Mouse (Mus musculus): ENCODE results near the gene Ier2. TPM values are rescaled to one million over a fixed set of nuclear protein-coding genes. Genes with fewer than 3 reads are reported as not detected.
"Not testable (repeated sequence)": the region's sequence is repeated elsewhere in the genome, so short reads cannot be mapped to it uniquely, and the experiment has no call there.

The Ier2 gene
- total RNA-seq, 2 experiments from 2014 or later: 23.2 to 47.1 TPM

DNA sequence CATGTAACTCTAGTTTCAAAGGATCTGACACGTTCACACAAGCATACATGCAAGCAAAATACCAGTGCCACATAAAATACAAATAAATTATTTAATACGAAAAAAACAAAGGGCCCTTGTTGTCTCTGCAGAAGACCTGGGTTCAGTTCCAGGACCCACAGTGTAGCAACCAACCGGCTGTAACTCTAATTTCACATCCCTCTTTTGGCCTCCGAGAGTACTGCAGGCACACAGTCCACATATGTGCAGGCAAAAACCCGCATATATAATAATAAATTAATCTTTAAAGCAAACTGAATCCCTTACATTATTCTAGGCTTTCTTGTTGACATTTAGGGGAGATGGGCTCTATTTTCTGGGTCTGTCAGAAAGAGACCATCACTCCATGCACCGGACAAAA lies 15.9 kb downstream of the Ier2 start:
- ATAC-seq (replicated peaks; ENCODE audit: low FRiP score, low TSS enrichment, poor library complexity, severe bottlenecking): no peak

DNA sequence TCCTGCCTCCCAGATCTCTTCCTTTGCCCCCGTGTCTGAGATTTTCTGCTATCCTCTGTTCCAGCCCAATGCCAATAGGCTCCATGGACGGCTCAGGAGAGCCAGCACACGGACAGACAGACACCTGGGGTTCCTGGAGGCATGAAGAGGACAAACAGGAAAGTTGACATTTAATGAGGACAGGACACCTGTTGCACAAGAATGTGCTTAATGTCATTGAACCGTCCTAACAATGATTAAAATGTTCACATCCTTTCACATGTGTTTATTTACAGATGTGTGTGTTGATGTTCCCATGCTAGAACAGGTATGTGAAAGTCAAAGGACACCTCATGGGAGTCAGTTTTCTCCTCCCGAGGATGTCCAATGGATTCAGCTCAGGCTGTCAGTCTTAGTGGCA lies 19.6 kb downstream of the Ier2 start:
- ATAC-seq (replicated peaks; ENCODE audit: low FRiP score, low TSS enrichment, poor library complexity, severe bottlenecking): no peak

DNA sequence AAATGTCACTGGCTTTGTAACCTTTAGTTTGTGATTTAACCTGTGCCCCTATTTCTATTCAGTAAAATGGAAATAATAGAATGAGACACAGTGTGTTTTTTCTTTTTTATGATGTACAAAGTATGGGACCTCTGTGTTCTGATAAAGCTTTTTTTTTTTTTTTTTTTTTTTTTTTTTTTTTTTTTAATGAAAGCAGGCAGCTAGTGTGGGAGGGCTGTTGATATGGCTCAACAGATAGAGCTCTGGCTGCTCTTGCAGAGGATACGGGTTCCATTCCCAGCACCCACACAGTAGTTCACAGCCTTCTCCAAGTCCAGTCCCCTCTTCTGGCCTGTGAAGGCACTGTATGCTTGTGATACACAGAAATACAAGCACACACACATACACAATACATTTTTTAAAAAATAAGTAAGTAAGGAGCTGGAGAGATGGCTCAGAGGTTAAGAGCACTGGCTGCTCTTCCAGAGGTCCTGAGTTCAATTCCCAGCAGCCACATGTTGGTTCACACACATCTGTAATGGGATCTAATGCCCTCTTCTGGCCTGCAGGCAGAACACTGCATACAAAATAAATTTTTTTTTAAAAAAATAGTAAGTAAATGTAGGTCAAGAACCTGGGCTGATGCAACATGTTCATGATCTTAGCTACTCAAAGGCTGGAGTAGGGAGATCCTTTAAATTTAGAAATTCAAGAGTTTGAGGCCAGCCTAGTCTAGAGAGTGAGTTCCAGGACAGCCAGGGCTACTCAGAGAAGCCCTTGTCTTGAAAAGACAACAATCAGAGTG lies 20.9 kb downstream of the Ier2 start:
- peak; percentile 51; the same call in 1 of the 2 replicates for ATAC-seq (replicated peaks; ENCODE audit: low FRiP score, low TSS enrichment, poor library complexity, severe bottlenecking)

GRCm38 (mm10) chr8:84640617-84641294 lies 21.9 kb downstream of the Ier2 start:
- no peak for ATAC-seq (replicated peaks; ENCODE audit: low FRiP score, low TSS enrichment, poor library complexity, severe bottlenecking)

- no peak for ATAC-seq (replicated peaks; ENCODE audit: low FRiP score, low TSS enrichment, poor library complexity, severe bottlenecking)
Observed at GRCm38 (mm10) chr8:84640010-84640588, 22.6 kb downstream of the Ier2 start.

- ATAC-seq (replicated peaks; ENCODE audit: low FRiP score, low TSS enrichment, poor library complexity, severe bottlenecking): peak; percentile 41
Observed at GRCm38 (mm10) chr8:84639162-84640009, 23.3 kb downstream of the Ier2 start.

DNA sequence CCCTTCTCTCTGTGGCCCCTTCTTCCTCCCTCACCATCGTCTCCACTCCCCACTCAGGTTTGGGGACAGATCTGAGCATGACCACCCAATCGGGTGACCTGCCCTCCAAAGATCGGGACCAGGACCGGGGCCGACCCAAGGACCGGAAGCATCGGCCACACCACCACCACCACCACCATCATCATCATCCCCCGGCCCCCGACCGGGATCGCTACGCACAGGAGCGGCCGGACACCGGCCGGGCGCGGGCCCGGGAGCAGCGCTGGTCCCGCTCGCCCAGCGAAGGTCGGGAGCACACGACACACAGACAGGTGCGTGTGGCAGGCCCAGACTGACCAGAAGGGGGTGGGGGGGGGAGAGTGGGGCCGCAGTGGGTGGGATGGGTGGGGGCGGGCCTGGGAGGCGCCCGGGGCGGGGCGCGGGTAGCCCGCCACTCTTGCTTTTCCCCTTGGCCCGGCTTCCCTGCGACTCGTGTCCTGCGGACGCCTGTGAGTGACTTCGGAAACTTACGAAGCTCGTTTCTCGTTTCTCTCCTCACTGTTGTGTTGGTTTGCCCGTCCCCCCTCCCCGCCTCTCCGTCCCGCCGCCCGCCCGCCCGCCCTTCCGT lies 24.0 kb downstream of the Ier2 start:
- peak; percentile 23; the same call in 1 of the 2 replicates for ATAC-seq (replicated peaks; ENCODE audit: low FRiP score, low TSS enrichment, poor library complexity, severe bottlenecking)

DNA sequence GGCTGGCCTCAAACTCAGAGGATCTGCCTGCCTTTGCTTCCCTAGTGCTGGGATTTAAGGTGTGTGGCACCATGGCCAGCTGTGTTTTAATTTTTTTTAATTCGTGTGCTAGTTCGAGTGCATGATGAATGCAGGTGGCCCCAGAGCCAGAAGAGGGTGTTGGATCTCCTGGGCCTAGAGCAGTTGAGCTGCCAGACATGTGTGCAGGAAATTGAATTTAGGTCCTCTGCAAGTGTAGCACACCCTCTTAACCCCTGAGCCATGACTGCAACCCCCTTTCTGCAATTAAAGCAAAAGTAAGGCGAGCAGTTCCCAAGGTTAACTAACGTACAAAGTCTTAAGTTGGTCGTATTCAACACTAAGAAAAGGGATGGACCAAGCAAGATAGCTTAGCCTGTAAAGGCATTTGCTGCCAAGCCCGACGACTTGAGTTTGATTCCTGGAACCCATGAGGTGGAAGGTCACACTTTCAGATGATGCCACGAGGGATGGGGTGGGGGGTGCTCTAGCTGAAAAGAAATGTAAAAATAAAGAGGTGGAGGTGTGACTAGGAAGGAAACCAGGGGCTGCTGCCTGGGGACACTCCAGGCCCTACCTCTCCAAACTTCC lies 24.6 kb downstream of the Ier2 start:
- ATAC-seq (replicated peaks; ENCODE audit: low FRiP score, low TSS enrichment, poor library complexity, severe bottlenecking): no peak

DNA sequence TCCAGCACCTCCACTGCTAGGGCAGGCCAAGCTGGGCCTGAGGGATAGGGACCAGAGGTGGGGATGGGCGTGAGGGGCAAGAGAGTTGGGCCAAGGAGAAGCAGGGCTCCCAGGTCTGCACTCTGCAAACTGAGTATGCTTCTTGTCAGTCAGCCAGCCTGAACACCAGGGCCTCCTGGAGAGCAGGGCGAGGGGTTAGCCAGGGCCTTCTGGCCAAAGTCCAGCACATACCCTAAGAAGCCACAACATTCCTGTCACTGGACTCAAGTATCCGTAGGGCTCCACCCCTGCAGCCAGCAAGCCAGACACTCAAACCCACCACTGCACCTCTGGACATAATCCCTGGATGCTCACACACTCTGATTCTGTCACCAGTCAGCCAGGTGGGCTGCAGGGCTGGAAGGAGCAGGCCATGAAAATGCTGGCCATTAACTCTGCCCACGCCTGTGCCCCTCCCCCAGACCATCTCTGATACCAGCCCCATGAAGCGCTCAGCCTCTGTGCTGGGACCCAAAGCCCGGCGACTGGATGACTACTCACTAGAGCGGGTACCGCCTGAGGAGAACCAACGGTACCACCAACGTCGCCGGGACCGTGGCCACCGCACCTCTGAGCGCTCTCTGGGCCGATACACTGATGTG lies 26.5 kb downstream of the Ier2 start:
- ATAC-seq (replicated peaks; ENCODE audit: low FRiP score, low TSS enrichment, poor library complexity, severe bottlenecking): no peak

- ATAC-seq (replicated peaks; ENCODE audit: low FRiP score, low TSS enrichment, poor library complexity, severe bottlenecking): no peak
Observed at GRCm38 (mm10) chr8:84635397-84636050, 27.1 kb downstream of the Ier2 start.

DNA sequence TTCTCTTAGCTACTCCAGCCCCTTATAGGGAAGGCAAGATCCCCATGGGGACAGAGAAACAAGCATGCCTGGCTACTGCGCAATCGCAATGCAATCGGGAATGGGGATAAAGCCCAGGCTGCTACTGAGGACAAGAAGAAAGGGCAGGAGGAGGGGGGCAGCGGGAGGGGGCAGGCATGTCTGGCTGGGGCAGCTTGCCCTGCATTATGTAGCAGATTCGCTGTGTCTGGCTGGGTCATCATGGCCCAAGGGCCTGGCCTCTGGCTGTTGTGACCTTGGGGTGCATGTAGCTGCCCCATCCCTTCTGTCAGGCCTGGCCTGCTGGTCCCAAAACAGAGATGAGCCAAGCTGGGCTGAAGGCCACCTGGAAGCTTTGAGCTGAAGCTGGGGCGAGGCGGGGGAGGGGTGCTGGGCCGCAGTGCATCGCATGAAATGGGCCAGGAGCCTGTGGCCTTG lies 27.8 kb downstream of the Ier2 start:
- ATAC-seq (replicated peaks; ENCODE audit: low FRiP score, low TSS enrichment, poor library complexity, severe bottlenecking): no peak

DNA sequence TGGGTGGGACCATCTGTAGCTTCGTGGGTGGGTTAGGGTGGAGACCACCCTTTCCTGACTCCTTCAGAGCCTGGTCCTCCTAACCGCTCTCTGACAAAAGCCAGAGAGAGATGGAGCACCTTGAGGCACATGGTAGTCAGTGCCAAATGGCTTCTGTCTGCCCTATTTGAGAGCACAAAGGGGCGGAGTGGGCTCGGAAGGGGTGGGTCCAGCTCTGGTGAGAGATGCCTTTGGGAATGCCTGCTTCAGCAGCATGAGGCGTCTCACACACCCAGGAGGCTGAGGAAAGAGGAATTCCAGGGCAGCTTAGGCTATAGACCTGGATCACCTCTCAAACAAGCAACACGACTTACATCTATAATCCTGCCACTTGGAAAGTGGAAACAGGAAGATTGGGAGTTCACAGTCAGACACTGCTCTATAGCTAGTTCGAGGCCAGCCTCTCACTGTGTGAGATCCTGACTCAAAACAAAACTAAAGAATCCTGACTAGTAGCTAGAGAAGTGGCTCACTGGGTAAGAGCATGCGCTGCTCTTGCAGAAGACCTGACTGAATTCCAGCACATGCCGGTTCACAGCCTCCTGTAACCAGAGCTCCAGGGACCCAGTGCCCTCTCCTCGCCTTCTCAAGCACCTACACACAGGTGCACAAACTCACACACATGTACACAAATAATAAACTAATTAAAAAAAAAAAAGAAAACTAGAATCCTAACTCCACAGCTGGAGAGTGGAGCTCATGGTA lies 28.6 kb downstream of the Ier2 start:
- no peak for ATAC-seq (replicated peaks; ENCODE audit: low FRiP score, low TSS enrichment, poor library complexity, severe bottlenecking)

DNA sequence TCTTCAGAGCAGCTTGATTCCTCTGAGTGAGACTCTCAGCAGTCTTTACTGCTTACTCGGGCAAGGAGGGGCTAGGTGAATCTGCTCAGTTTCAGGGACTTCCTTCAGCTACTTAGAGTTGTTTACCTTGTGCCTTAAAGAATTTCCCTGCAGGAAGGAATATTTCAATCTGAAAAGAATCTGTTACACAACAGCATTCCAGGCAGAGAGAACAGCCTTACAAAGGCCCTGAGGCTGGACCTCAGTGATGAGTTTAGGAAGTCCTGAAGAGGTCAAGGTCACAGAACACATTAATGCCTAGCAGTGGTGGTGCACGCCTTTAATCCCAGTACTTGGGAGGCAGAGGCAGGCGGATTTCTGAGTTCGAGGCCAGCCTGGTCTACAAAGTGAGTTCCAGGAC lies 30.8 kb downstream of the Ier2 start:
- ATAC-seq (replicated peaks; ENCODE audit: low FRiP score, low TSS enrichment, poor library complexity, severe bottlenecking): no peak

DNA sequence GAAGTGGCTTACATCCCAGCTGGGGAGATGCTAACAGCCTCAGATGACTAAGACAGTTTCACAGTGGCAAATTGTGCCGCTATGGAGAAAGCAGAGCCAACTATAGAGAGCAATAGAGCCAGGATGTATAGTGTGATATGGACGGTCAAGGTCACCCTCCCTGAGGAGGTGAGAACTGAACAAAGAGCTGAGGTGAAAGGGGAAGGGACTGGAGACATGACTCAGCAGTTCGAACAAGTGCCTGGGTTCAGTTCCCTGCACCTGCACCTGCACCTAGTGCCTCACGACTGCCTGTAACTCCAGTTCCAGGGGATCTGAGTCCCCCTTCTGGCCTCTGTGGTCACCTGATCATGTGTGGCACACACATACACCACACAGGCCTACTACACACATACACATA lies 32.5 kb downstream of the Ier2 start:
- no peak for ATAC-seq (replicated peaks; ENCODE audit: low FRiP score, low TSS enrichment, poor library complexity, severe bottlenecking)

GRCm38 (mm10) chr8:84629586-84629985 lies 33.1 kb downstream of the Ier2 start:
- ATAC-seq (replicated peaks; ENCODE audit: low FRiP score, low TSS enrichment, poor library complexity, severe bottlenecking): no peak

DNA sequence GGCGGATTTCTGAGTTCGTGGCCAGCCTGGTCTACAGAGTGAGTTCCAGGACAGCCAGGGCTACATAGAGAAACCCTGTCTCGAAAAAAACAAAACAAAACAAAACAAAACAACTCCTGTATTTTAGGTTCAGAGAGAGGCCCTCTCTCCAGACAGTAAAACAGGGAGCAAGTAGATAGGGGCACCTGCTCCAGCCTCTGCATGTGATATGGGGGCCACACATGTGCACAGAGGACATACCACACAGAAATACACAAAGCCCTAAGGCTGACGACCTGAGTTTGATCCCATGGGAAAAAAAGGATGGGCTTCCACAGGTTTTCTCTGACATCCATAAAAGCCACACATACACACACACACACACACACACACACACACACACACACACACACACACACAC lies 39.2 kb downstream of the Ier2 start:
- ATAC-seq (replicated peaks; ENCODE audit: low FRiP score, low TSS enrichment, poor library complexity, severe bottlenecking): not testable (repeated sequence)

DNA sequence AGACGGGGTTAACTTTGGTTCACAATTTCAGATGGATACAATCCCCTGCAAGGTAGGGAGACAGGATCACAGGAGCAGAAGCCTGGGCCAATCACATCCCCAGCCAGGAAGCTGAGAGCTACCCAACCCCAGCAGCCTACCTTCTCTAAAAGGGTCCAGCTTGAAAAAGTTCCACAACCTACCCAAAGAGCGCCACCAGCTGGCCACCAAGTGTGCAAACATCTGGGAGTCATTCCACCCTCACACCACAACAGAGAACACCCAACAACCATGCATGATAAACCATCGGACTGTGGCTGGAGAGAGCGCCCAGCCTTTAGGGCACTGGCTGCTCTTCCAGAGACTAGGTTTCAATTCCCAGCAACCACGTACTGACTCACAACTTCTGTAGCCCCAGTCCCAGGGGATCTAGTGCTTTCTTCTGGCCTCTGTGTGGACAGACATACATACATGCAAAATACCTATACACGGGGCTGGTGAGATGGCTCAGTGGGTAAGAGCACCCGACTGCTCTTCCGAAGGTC lies 41.5 kb downstream of the Ier2 start:
- ATAC-seq (replicated peaks; ENCODE audit: low FRiP score, low TSS enrichment, poor library complexity, severe bottlenecking): no peak

Measured in megakaryocyte-erythroid progenitor cell, adult 5-6 weeks (primary cell).